Mouse (Mus musculus): ENCODE measurements around the gene Usp50. TPM values are rescaled to one million over a fixed set of nuclear protein-coding genes. Genes with fewer than 3 reads are reported as not detected.
A peak's percentile ranks its signal among the peaks of the same experiment; 100 is the strongest.

Usp50 gene
- total RNA-seq, 2 experiments from 2014 or later, result not detected

GRCm38 (mm10) chr2:126765867-126766582, 17.2 kb downstream of the Usp50 start:
- intact Hi-C loops (cut with DNase I), result no loop called here
- DNase-seq (ENCODE audit: extremely low spot score in 1 of 2, low spot score in 2 of 2), result no peak

- intact Hi-C loops (cut with DNase I), result no loop called here
- no peak for DNase-seq (ENCODE audit: extremely low spot score in 1 of 2, low spot score in 2 of 2)
Measured at GRCm38 (mm10) chr2:126759351-126759750, 23.9 kb downstream of the Usp50 start.

- no peak for DNase-seq (ENCODE audit: extremely low spot score in 1 of 2, low spot score in 2 of 2)
- intact Hi-C loops (cut with DNase I), result no loop called here
Measured at GRCm38 (mm10) chr2:126755664-126756063, 27.6 kb downstream of the Usp50 start.

GRCm38 (mm10) chr2:126743389-126743788, 39.9 kb downstream of the Usp50 start:
- no peak for DNase-seq (ENCODE audit: extremely low spot score in 1 of 2, low spot score in 2 of 2)
- intact Hi-C loops (cut with DNase I), result loop anchor here (5.0 to 10.0 kb wide), 3 partner anchors 181 to 494 kb away; no protein-coding TSS in a partner anchor

- intact Hi-C loops (cut with DNase I), result loop anchor here (5.0 to 10.0 kb wide), 3 partner anchors 184 to 497 kb away; no protein-coding TSS in a partner anchor
Measured at GRCm38 (mm10) chr2:126740314-126740713, 43.0 kb downstream of the Usp50 start.

GRCm38 (mm10) chr2:126735339-126736073, 47.8 kb downstream of the Usp50 start:
- no peak for DNase-seq (ENCODE audit: extremely low spot score in 1 of 2, low spot score in 2 of 2)
- intact Hi-C loops (cut with DNase I), result loop anchor here (10.0 kb wide), 1 partner anchor 279 kb away; no protein-coding TSS in a partner anchor

More at GRCm38 (mm10) chr2:126740314-126740713, 43.0 kb downstream of the Usp50 start:
- DNase-seq (ENCODE audit: extremely low spot score in 1 of 2, low spot score in 2 of 2), result no peak

- DNase-seq (ENCODE audit: extremely low spot score in 1 of 2, low spot score in 2 of 2), result no peak
- intact Hi-C loops (cut with DNase I), result loop anchor here (10.0 kb wide), 1 partner anchor 284 kb away; no protein-coding TSS in a partner anchor
Measured at GRCm38 (mm10) chr2:126730502-126730901, 52.8 kb downstream of the Usp50 start.

GRCm38 (mm10) chr2:126729207-126729606, 54.1 kb downstream of the Usp50 start:
- intact Hi-C loops (cut with DNase I), result no loop called here
- no peak for DNase-seq (ENCODE audit: extremely low spot score in 1 of 2, low spot score in 2 of 2)

- no peak for DNase-seq (ENCODE audit: extremely low spot score in 1 of 2, low spot score in 2 of 2)
- intact Hi-C loops (cut with DNase I), result no loop called here
Measured at GRCm38 (mm10) chr2:126712950-126713349, 70.3 kb downstream of the Usp50 start.

- intact Hi-C loops (cut with DNase I), result no loop called here
- DNase-seq (ENCODE audit: extremely low spot score in 1 of 2, low spot score in 2 of 2), result no peak
Measured at GRCm38 (mm10) chr2:126712526-126712925, 70.7 kb downstream of the Usp50 start.

GRCm38 (mm10) chr2:126708361-126708760, 74.9 kb downstream of the Usp50 start:
- intact Hi-C loops (cut with DNase I), result no loop called here
- no peak for DNase-seq (ENCODE audit: extremely low spot score in 1 of 2, low spot score in 2 of 2)

GRCm38 (mm10) chr2:126707438-126707779, 75.9 kb downstream of the Usp50 start:
- intact Hi-C loops (cut with DNase I), result no loop called here
- DNase-seq (ENCODE audit: extremely low spot score in 1 of 2, low spot score in 2 of 2), result no peak

- peak; percentile 97 to 98 for DNase-seq (ENCODE audit: extremely low spot score in 1 of 2, low spot score in 2 of 2)
- intact Hi-C loops (cut with DNase I), result no loop called here
Measured at GRCm38 (mm10) chr2:126706759-126707437, 76.4 kb downstream of the Usp50 start, which contains the start of gene Usp8. Usp8 (plus strand) TSS chr2:126707328.

- intact Hi-C loops (cut with DNase I), result no loop called here
- no peak for DNase-seq (ENCODE audit: extremely low spot score in 1 of 2, low spot score in 2 of 2)
Measured at GRCm38 (mm10) chr2:126695285-126695684, 88.0 kb downstream of the Usp50 start.

GRCm38 (mm10) chr2:126691290-126691689, 92.0 kb downstream of the Usp50 start:
- no peak for DNase-seq (ENCODE audit: extremely low spot score in 1 of 2, low spot score in 2 of 2)
- intact Hi-C loops (cut with DNase I), result no loop called here

- intact Hi-C loops (cut with DNase I), result no loop called here
- no peak for DNase-seq (ENCODE audit: extremely low spot score in 1 of 2, low spot score in 2 of 2)
Measured at GRCm38 (mm10) chr2:126682937-126683336, 100.3 kb downstream of the Usp50 start.

- intact Hi-C loops (cut with DNase I), result no loop called here
- no peak for DNase-seq (ENCODE audit: extremely low spot score in 1 of 2, low spot score in 2 of 2)
Measured at GRCm38 (mm10) chr2:126682333-126682732, 100.9 kb downstream of the Usp50 start.

GRCm38 (mm10) chr2:126677366-126677765, 105.9 kb downstream of the Usp50 start:
- DNase-seq (ENCODE audit: extremely low spot score in 1 of 2, low spot score in 2 of 2), result no peak
- intact Hi-C loops (cut with DNase I), result no loop called here

- intact Hi-C loops (cut with DNase I), result no loop called here
- peak in 1 of 2 experiments; percentile 13 for DNase-seq (ENCODE audit: extremely low spot score in 1 of 2, low spot score in 2 of 2)
Measured at GRCm38 (mm10) chr2:126676122-126676515, 107.2 kb downstream of the Usp50 start, which contains the start of gene Gabpb1. Gabpb1 (minus strand) TSS chr2:126676337.
